In the genomic region with DNA sequence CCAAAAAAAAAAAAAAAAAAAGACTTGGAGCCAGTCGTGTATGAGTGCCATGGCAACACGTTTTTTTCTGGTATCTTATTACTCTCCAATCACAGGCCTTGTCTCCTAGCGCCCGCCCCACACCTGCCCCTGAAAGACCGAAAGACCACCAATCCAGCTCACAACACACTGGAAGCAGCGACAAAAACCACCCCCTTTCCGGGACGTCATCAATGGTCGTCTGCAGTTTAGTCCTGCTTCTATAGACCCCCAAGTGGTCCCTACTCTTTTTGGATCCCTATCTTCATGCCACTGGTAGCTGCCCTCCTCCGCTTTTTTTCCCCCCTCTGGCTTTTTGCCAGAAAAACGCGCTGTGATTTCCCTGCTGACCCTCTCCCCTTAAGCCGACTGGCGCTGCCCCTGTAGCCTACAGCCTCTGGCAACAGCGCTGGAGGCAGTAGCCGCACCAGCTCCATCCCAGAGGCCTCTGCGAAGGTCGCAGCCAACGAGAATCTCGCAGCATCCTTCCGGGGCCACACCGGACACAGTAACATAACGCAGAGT, we compare ENCODE assay signal across 8 mouse cellular contexts. TPM values are rescaled to one million over a fixed set of nuclear protein-coding genes. Genes with fewer than 3 reads are reported as not detected.
DNase-seq lines count a peak whose midpoint lies in the region; ATAC-seq and TF ChIP-seq lines count a peak whose summit lies in the region.

No protein-coding gene starts in this region.

- no peak overlapping the region for H3K27ac ChIP-seq in lung, embryonic 15.5 days
- H3K27ac ChIP-seq in forebrain, postnatal 0 days (ENCODE audit: low read depth, low read length): peak overlapping the region; percentile 83
- H3K27ac ChIP-seq in midbrain, embryonic 12.5 days (replicated peaks): peak overlapping the region; percentile 82
- no peak overlapping the region for H3K27ac ChIP-seq in stomach, postnatal 0 days (replicated peaks)

- peak; percentile 93 for ATAC-seq in lung, embryonic 15.5 days (ENCODE audit: borderline replicate concordance, extremely low read depth, low FRiP score, low TSS enrichment)
- ATAC-seq in forebrain, postnatal 0 days: peak; percentile 99
- ATAC-seq in midbrain, embryonic 12.5 days (ENCODE audit: low FRiP score, low read depth): peak; percentile 99
- ATAC-seq in stomach, postnatal 0 days (ENCODE audit: low FRiP score, low TSS enrichment): peak; percentile 68; the same call in 1 of the 2 replicates

- peaks cover 11% of the 10 kb centered on the region; the same call in 1 of the 2 replicates for H3K27me3 ChIP-seq in lung, embryonic 15.5 days
- no peaks in the 10 kb centered on the region for H3K27me3 ChIP-seq in forebrain, postnatal 0 days (ENCODE audit: insufficient read depth, low read length)
- H3K27me3 ChIP-seq in midbrain, embryonic 12.5 days: peaks cover 26% of the 10 kb centered on the region
- H3K27me3 ChIP-seq in stomach, postnatal 0 days (ENCODE audit: control insufficient read depth, insufficient read depth, low read length): no peaks in the 10 kb centered on the region

- H3K4me3 ChIP-seq in lung, embryonic 15.5 days: peak overlapping the region; percentile 39
- H3K4me3 ChIP-seq in forebrain, postnatal 0 days (ENCODE audit: low read depth, low read length): peak overlapping the region; percentile 42
- peak overlapping the region; percentile 43 for H3K4me3 ChIP-seq in midbrain, embryonic 12.5 days
- peak overlapping the region; percentile 32 for H3K4me3 ChIP-seq in stomach, postnatal 0 days (ENCODE audit: low read depth, low read length)

- DNase-seq in lung, postnatal 25 days (ENCODE audit: low spot score): no peak
- DNase-seq in cerebellum, adult 8-10 months: peak; percentile 35
- peak; percentile 91 for DNase-seq in forebrain, postnatal 0 days
- peak; percentile 73 to 84 for DNase-seq in layer of hippocampus, postnatal 14 days (ENCODE audit: low spot score in 2 of 2)
- DNase-seq in stomach, postnatal 0 days (ENCODE audit: low spot score): peak; percentile 30
- no peak for DNase-seq in thymus, postnatal 25 days

- H3K9ac ChIP-seq in lung, embryonic 15.5 days: no peak overlapping the region
- H3K9ac ChIP-seq in forebrain, postnatal 0 days: peak overlapping the region; percentile 53
- H3K9ac ChIP-seq in midbrain, embryonic 12.5 days (replicated peaks): no peak overlapping the region
- H3K9ac ChIP-seq in stomach, postnatal 0 days (ENCODE audit: low read length): no peak overlapping the region

- TF ChIP-seq CTCF in forebrain, postnatal 0 days (IDR thresholded peaks at IDR 0.05; ENCODE audit: low read depth): no peak
- no peak for TF ChIP-seq CTCF in stomach, postnatal 0 days (IDR thresholded peaks at IDR 0.05; ENCODE audit: low read depth)

- no peak for TF ChIP-seq EP300 in stomach, postnatal 0 days (optimal IDR thresholded peaks at IDR 0.05)

- no peaks in the 10 kb centered on the region for H3K36me3 ChIP-seq in lung, embryonic 15.5 days
- no peaks in the 10 kb centered on the region for H3K36me3 ChIP-seq in forebrain, postnatal 0 days (ENCODE audit: insufficient read depth)
- H3K36me3 ChIP-seq in midbrain, embryonic 12.5 days: no peaks in the 10 kb centered on the region
- H3K36me3 ChIP-seq in stomach, postnatal 0 days (ENCODE audit: control insufficient read depth, insufficient read depth, low read length): no peaks in the 10 kb centered on the region

- no peaks in the 10 kb centered on the region for H3K9me3 ChIP-seq in lung, embryonic 15.5 days
- no peaks in the 10 kb centered on the region for H3K9me3 ChIP-seq in forebrain, postnatal 0 days (ENCODE audit: low read length)
- H3K9me3 ChIP-seq in midbrain, embryonic 12.5 days: no peaks in the 10 kb centered on the region
- H3K9me3 ChIP-seq in stomach, postnatal 0 days (ENCODE audit: control insufficient read depth, low read length): no peaks in the 10 kb centered on the region

- H3K4me1 ChIP-seq in lung, embryonic 15.5 days: no peaks in the 10 kb centered on the region
- H3K4me1 ChIP-seq in forebrain, postnatal 0 days (ENCODE audit: insufficient read depth): no peaks in the 10 kb centered on the region
- H3K4me1 ChIP-seq in midbrain, embryonic 12.5 days: no peaks in the 10 kb centered on the region
- H3K4me1 ChIP-seq in stomach, postnatal 0 days (replicated peaks; ENCODE audit: control insufficient read depth, insufficient read depth): no peaks in the 10 kb centered on the region

- H3K4me2 ChIP-seq in lung, embryonic 15.5 days: peak overlapping the region; percentile 63
- peak overlapping the region; percentile 48 for H3K4me2 ChIP-seq in forebrain, postnatal 0 days (ENCODE audit: low read depth)
- peak overlapping the region; percentile 47 for H3K4me2 ChIP-seq in midbrain, embryonic 12.5 days (replicated peaks)
- H3K4me2 ChIP-seq in stomach, postnatal 0 days (replicated peaks; ENCODE audit: low read depth): peak overlapping the region; percentile 51

- WGBS in lung, embryonic 15.5 days: 19% methylated on average over 23 of the region's 23 CpGs
- WGBS in forebrain, postnatal 0 days: 23% methylated on average over 23 of the region's 23 CpGs
- WGBS in midbrain, embryonic 12.5 days: 18% methylated on average over 23 of the region's 23 CpGs
- 14% methylated on average over 23 of the region's 23 CpGs for WGBS in stomach, postnatal 0 days

RNA-seq across cellular contexts. Expression of a gene that starts 23.3 kb away (rescaled TPM):
- polyA plus RNA-seq in lung, embryonic 15.5 days (2015; fragmentation: Nextera tagmentation; extraction: Ambion mirVana): 151 and 155 TPM in 2 replicates
- 92.9 and 120 TPM in 2 replicates for total RNA-seq in forebrain, postnatal 0 days (2014; rRNA removed)
- polyA plus RNA-seq in forebrain, postnatal 0 days (2015; fragmentation: Nextera tagmentation; extraction: Ambion mirVana): 204 and 211 TPM in 2 replicates
- total RNA-seq in layer of hippocampus, postnatal 14 days (2021): 10 to 100 TPM; 22.3 to 24.0 TPM
- polyA plus RNA-seq in midbrain, embryonic 12.5 days (2016; fragmentation: Nextera tagmentation; extraction: Ambion mirVana): 83.4 and 88.1 TPM in 2 replicates
- 27.7 and 28.7 TPM in 2 replicates for polyA plus RNA-seq in stomach, postnatal 0 days (2015; fragmentation: Nextera tagmentation; extraction: Ambion mirVana)

RNA-seq across cellular contexts. Expression of a gene that starts 30.4 kb away (rescaled TPM):
- 0.05 and 0.14 TPM in 2 replicates for polyA plus RNA-seq in lung, embryonic 15.5 days (2015; fragmentation: Nextera tagmentation; extraction: Ambion mirVana)
- total RNA-seq in forebrain, postnatal 0 days (2014; rRNA removed): not detected in 2 replicates
- polyA plus RNA-seq in forebrain, postnatal 0 days (2015; fragmentation: Nextera tagmentation; extraction: Ambion mirVana): 0.27 TPM in 1 of 2 replicates, not detected in the other
- not detected for total RNA-seq in layer of hippocampus, postnatal 14 days (2021)
- not detected in 2 replicates for polyA plus RNA-seq in midbrain, embryonic 12.5 days (2016; fragmentation: Nextera tagmentation; extraction: Ambion mirVana)
- 0.06 TPM in 1 of 2 replicates, not detected in the other for polyA plus RNA-seq in stomach, postnatal 0 days (2015; fragmentation: Nextera tagmentation; extraction: Ambion mirVana)

RNA-seq across cellular contexts. Expression of a gene that starts 47.5 kb away (rescaled TPM):
- 53.0 and 60.7 TPM in 2 replicates for polyA plus RNA-seq in lung, embryonic 15.5 days (2015; fragmentation: Nextera tagmentation; extraction: Ambion mirVana)
- total RNA-seq in forebrain, postnatal 0 days (2014; rRNA removed): 417 and 436 TPM in 2 replicates
- 952 and 965 TPM in 2 replicates for polyA plus RNA-seq in forebrain, postnatal 0 days (2015; fragmentation: Nextera tagmentation; extraction: Ambion mirVana)
- total RNA-seq in layer of hippocampus, postnatal 14 days (2021): 100 to 1,000 TPM; 343 to 376 TPM
- 364 and 366 TPM in 2 replicates for polyA plus RNA-seq in midbrain, embryonic 12.5 days (2016; fragmentation: Nextera tagmentation; extraction: Ambion mirVana)
- 54.2 and 56.5 TPM in 2 replicates for polyA plus RNA-seq in stomach, postnatal 0 days (2015; fragmentation: Nextera tagmentation; extraction: Ambion mirVana)

RNA-seq across cellular contexts. Expression of a gene that starts 56.7 kb away (rescaled TPM):
- 193 and 198 TPM in 2 replicates for polyA plus RNA-seq in lung, embryonic 15.5 days (2015; fragmentation: Nextera tagmentation; extraction: Ambion mirVana)
- total RNA-seq in forebrain, postnatal 0 days (2014; rRNA removed): 112 and 117 TPM in 2 replicates
- polyA plus RNA-seq in forebrain, postnatal 0 days (2015; fragmentation: Nextera tagmentation; extraction: Ambion mirVana): 134 and 141 TPM in 2 replicates
- total RNA-seq in layer of hippocampus, postnatal 14 days (2021): 10 to 100 TPM; 39.5 to 42.2 TPM
- 157 and 164 TPM in 2 replicates for polyA plus RNA-seq in midbrain, embryonic 12.5 days (2016; fragmentation: Nextera tagmentation; extraction: Ambion mirVana)
- 108 and 118 TPM in 2 replicates for polyA plus RNA-seq in stomach, postnatal 0 days (2015; fragmentation: Nextera tagmentation; extraction: Ambion mirVana)

Comparison
In these comparisons a context has a peak if more than half of its experiments do, and no peak if none do; other contexts are left out.
1. H3K27ac ChIP-seq: peak in forebrain, postnatal 0 days (single experiment) and midbrain, embryonic 12.5 days (single experiment); none in lung, embryonic 15.5 days (single experiment) and stomach, postnatal 0 days (single experiment).
2. DNase-seq: peak in cerebellum, adult 8-10 months (single experiment), forebrain, postnatal 0 days (single experiment), layer of hippocampus, postnatal 14 days (2 of 2) and stomach, postnatal 0 days (single experiment); none in lung, postnatal 25 days (single experiment) and thymus, postnatal 25 days (single experiment).
3. Peak in every context shown above with its lines, with median percentiles within 50 percentile points of each other: ATAC-seq, H3K4me2 ChIP-seq and H3K4me3 ChIP-seq.